Mouse (Mus musculus) forebrain, embryonic 12.5 days (tissue): ENCODE measurements at regions not wholly inside any gene's neighbourhood (a gene's known extent, or its start where the extent isn't known, plus 50 kb on each side); places are given as distances from the start of the nearest gene placed in this dataset.

ENCODE experiments used
- ATAC-seq: fragments of 200-750 bp; cut with Nextera tagmentation; 2 replicates; pipeline ENCODE4 v1.8.0; 2017; ENCODE audit warnings: moderate TSS enrichment; ENCODE audit not compliant: low FRiP score
- H3K27ac ChIP-seq: fragments of 300-500 bp; sonication (generic); 2 replicates; pipeline ENCODE4 v1.5.1; 2016; ENCODE audit warnings: mild to moderate bottlenecking
- H3K27me3 ChIP-seq: fragments of 300-500 bp; sonication (generic); 2 replicates; pipeline ENCODE4 v1.6.1; 2016; ENCODE audit warnings: mild to moderate bottlenecking
- H3K36me3 ChIP-seq: fragments of 300-500 bp; sonication (generic); replicated peaks from 2 replicates; pipeline ENCODE4 v1.6.1; 2016; ENCODE audit warnings: mild to moderate bottlenecking
- H3K4me1 ChIP-seq: fragments of 300-500 bp; sonication (generic); 2 replicates; pipeline ENCODE4 v1.6.1; 2016
- H3K4me2 ChIP-seq: fragments of 300-500 bp; sonication (generic); 2 replicates; pipeline ENCODE4 v1.6.1; 2016; ENCODE audit warnings: mild to moderate bottlenecking, moderate library complexity
- H3K4me3 ChIP-seq: fragments of 300-500 bp; sonication (generic); replicated peaks from 2 replicates; pipeline ENCODE4 v1.5.1; 2016; ENCODE audit warnings: mild to moderate bottlenecking
- H3K9ac ChIP-seq: fragments of 300-500 bp; sonication (generic); 2 replicates; pipeline ENCODE4 v1.6.1; 2016; ENCODE audit warnings: mild to moderate bottlenecking
- H3K9me3 ChIP-seq: fragments of 300-500 bp; sonication (generic); 2 replicates; pipeline ENCODE4 v1.6.1; 2016
- WGBS: fragments of 180-500 bp; shearing (Covaris S2); methylation state at CpG from one replicate; pipeline ENCODE4 v1.1.7; 2016; 5-methylcytosine and 5-hydroxymethylcytosine counted together

DNA sequence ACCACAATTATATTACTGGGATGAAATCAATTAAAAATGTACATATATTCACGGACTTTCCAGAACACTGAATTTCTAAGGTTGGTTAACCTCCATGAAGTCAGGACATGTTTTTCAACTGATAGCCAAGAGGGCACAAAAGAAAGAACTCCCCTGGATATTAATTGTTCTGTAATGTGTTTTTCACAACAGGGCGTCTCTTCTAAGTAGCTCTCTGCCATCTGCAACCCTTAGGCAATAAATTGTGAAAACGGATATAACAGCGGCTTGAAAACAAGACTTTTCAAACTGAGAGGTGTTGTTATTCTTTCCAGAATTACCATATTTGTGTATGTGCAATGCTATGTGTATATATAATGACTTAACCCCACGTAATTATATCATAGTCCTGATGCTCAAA lies 841.1 kb upstream of the Pot1a start:
- Histone ChIP-seq H3K4me2 (no peak overlapping the region), H3K4me3 (no peak overlapping the region), H3K4me1 (no peaks in the 10 kb centered on the region), H3K27ac (no peak overlapping the region), H3K9me3 (no peaks in the 10 kb centered on the region), H3K36me3 (no peaks in the 10 kb centered on the region), H3K27me3 (no peaks in the 10 kb centered on the region), H3K9ac (no peak overlapping the region)
- 0 out of 2 replicates have a peak, but pooled peaks have one; percentile 27 for ATAC-seq
- WGBS, result 70% methylated on average over 5 of the region's 5 CpGs

DNA sequence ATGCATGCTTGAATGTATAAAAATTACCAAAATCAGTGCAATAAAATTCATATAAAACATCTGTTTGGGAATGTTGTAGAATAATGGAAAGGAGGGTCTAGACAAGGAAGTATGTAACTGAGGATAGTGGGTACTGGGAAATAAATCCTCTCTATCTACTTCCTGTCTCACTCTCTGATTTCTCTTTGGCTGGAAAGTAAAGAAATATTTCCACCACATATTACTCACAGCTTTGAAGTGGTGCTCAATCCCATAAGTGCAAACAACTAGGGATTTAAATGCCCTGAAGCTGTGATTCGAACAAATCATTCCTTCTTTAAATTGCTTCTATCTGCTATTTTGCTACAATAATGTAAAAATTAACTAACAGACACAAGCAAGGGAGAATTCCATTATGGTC lies 840.5 kb upstream of the Pot1a start:
- Histone ChIP-seq H3K4me1 (no peaks in the 10 kb centered on the region), H3K4me3 (no peak overlapping the region), H3K9me3 (no peaks in the 10 kb centered on the region), H3K27ac (no peak overlapping the region), H3K27me3 (no peaks in the 10 kb centered on the region), H3K9ac (no peak overlapping the region), H3K36me3 (no peaks in the 10 kb centered on the region), H3K4me2 (no peak overlapping the region)
- WGBS, result 90% methylated on average over 1 of the region's 1 CpGs
- ATAC-seq, result no peak

DNA sequence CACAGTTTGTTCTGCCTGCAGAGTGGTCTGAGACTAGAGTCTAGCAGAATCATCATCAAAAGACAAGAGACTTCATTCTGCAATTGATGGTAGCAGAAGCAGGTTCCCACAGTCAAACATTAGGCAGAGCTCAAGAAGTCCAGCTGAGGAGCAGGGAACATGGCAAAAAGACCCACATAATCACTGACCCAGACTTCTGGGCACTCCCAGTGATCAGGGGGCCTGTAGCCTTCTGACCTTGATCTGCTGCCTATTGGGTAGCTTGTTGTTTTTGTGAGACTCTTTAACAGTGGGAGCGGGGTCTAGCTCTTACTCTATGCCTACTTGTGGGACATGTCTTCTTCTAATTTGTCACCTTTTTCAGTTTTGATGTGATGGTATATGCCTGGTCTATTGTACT lies 819.4 kb upstream of the Pot1a start:
- Histone ChIP-seq H3K4me2 (no peak overlapping the region), H3K27ac (no peak overlapping the region), H3K36me3 (no peaks in the 10 kb centered on the region), H3K4me3 (no peak overlapping the region), H3K9ac (no peak overlapping the region), H3K9me3 (no peaks in the 10 kb centered on the region), H3K27me3 (no peaks in the 10 kb centered on the region), H3K4me1 (no peaks in the 10 kb centered on the region)
- 83% methylated on average over 1 of the region's 1 CpGs for WGBS
- no peak for ATAC-seq
